Mouse (Mus musculus) urinary bladder, postnatal 25 days (tissue): ENCODE measurements around the gene Pakap.

ENCODE experiments used
- DNase-seq: peaks from one replicate; pipeline ENCODE4 v3.0.0; 2022; ENCODE audit warnings: low spot score

Pakap gene

DNA sequence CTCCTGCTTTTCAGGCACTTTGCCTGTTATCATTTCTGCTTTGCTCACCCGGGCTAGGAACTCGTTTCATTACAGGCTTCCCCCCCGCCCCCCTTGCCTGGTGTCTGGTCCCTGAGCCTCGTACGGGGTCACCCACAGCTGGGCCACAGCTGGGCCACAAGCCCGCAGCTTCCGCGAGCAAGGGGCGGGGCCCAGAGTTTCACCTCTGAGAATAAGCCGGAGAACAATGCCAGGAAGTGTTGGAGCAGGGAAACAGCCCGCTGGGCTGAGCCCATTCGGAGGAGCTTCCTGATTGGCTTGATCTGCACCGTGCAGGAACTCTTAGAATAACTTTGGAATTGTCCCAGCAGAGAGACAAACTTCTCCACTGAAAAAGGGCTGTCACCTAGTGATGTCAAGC lies 107.4 kb downstream of the Pakap start:
- peak; percentile 22 for DNase-seq

DNA sequence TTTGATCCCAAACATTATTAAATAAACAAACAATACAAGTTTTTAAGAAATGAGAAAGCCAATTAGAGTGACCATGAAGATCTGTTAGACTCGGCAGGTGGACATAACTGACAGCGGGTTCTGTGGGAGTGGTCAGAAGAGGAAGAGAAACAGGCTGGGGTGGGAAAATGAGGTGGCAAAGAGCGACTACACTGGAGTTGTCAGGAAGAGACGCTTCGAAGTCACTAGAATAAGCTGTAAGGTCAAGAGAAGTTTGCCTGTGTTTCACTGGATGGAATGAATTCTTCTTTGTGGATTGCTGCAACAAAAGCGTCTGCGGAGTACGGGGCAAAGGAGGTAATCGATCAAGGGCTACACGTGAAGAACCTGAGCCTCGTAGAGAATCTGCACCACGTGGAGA lies 109.9 kb downstream of the Pakap start:
- DNase-seq, result no peak

GRCm38 (mm10) chr4:57678991-57679457 lies 111.0 kb downstream of the Pakap start:
- DNase-seq, result no peak

- DNase-seq, result no peak
Observed at GRCm38 (mm10) chr4:57680186-57680585, 112.2 kb downstream of the Pakap start.

- DNase-seq, result no peak
Observed at GRCm38 (mm10) chr4:57681511-57681910, 113.5 kb downstream of the Pakap start.

GRCm38 (mm10) chr4:57682341-57682740 lies 114.4 kb downstream of the Pakap start:
- DNase-seq, result no peak

GRCm38 (mm10) chr4:57682944-57683343 lies 115.0 kb downstream of the Pakap start:
- DNase-seq, result no peak

GRCm38 (mm10) chr4:57684676-57685215 lies 116.8 kb downstream of the Pakap start:
- DNase-seq, result no peak

DNA sequence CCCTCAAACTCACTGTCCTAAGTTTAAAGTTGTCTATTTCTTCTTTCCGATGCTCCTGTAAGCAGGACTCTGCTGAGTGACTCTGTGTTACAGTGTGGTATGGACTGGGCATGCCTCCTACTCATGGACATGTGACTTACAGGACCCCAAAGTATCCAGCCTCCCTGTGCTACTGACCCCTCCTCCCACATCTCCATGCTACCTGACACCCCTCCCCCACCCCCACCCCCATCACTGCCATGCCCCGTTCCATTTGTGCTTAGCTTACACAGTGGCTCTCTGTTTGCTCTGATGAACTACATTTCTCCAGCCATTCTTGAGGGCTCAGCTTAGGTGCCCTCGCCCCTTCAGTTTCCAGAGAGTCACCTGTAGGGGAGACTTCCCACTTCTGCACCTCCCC lies 118.8 kb downstream of the Pakap start:
- no peak for DNase-seq

DNA sequence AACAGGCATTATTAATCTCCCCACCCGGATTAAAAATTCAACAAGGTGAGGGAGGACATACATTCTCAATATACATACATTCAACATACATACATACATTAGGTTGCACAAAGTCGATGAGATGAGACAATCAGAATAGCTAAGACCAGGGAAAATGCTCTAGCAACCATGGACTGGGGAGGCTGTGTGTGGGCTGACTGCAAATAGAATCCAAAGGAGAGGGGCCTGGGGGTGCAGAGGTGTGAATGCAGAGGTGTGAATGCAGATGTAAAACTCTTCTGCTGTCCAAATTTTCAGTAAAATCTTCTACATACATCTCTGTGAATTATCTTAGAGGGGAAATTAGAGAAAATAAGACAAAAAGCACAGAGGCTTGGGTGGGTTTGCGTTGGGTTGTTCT lies 119.6 kb downstream of the Pakap start:
- DNase-seq, result no peak

DNA sequence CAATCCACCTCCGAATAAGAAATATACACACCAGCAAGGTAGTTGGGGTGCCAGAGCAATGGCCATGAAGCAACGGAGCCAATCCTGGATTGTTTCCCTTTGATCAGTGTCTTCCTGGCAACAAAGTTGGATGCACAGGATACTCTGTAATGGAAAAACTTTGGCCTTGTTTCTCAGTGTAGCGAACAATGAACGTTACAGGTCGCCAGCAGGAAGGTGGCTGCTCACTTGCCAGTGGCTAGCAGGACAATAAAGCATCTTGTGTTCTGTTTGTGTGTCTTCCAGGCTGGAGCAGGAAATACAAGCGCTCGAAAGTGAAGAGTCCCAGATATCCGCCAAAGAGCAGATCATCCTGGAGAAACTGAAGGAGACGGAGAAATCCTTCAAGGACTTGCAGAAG lies 120.2 kb downstream of the Pakap start:
- no peak for DNase-seq

GRCm38 (mm10) chr4:57690001-57690400 lies 122.0 kb downstream of the Pakap start:
- no peak for DNase-seq

DNA sequence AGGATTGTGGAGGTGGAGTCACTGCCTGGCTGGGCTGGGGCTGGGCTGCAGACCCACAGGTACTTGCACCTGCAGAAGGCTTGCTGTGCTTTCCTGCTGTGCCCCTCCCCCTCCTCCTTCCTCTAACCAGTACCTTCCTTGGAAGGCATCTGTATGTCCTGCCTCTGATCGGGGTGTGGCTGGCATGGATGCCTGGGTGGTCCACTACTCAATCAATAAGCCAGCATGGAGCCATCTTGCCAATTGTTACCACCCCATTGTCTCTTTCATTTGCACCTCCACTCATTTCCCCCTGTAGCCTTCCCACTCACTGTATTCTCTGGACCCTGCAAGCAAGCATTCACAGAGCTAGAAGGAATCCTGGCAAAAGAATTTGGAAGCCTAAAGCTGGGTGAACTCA lies 122.8 kb downstream of the Pakap start:
- no peak for DNase-seq

DNA sequence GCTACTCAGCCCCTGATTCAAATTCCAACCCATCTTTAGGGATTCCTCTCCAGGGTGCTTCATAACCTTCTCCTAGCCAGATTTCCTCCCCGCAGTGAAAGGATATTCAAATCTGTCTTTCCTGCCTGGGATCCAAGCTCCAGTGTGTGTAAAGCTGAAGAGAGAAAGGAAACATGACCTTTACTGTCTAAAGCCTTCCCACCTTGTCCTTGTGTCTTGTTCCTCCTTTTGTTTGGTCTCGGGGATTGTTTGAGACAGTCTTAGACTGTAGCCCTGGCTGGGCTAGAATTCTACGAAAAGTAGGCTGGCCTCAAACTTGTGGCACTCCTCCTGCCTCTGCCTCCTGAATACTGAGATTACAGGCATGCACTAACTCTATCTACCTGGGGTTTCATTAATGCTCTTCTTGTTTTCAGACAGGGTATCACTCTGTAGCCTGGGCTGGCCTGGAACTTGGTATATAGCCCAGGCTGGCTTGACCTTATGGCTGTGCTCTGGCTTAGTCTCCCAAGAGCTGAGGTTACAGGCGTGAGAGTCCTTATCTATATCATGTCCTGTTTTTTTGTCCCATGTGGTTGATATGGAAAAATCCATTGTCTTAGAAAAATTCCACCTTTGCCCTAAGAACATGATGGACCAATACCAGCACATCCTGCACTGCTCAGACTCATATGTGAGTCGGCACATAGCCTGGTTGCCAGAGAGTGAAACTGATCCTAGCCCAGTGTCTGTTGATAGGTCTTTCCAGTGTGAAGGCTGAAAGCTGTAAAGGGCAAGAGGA lies 126.6 kb downstream of the Pakap start:
- no peak for DNase-seq

DNA sequence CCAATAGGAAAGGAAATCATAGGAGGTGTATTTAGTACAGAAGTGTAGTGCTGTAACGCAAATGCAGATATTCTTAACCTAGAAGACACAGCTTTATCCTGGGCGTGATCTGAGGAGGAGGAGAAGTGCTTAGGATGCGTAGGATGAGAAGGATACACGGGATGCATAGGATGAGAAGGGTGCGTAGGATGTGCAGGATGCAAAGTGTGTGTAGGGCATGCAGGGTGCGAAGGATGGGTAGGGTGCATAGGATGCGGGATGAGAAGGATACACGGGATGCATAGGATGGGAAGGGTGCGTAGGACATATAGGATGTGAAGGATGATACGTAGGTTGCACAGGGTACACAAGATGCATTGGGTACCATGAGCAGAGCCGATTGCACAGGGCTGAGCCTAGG lies 129.0 kb downstream of the Pakap start:
- no peak for DNase-seq

GRCm38 (mm10) chr4:57697918-57698611 lies 130.1 kb downstream of the Pakap start:
- no peak for DNase-seq

DNA sequence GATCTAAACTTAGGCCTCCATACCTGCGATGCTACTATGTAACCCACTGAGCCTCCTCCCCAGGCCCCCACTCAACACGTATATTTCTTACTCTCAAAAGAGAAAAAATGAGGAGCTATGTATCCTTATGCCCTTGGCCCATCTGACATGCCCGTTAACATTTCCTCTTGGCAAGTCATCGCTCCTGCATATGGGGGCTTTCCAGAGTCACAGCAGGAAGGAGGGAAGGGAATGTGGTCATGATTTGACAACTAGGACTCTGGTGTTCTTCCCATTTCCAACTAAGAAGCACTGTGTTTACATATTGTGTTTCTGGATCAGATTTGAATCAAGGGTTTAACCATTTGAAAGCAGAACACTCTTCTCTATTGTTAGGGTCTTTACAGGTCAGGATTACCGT lies 133.6 kb downstream of the Pakap start:
- no peak for DNase-seq

DNA sequence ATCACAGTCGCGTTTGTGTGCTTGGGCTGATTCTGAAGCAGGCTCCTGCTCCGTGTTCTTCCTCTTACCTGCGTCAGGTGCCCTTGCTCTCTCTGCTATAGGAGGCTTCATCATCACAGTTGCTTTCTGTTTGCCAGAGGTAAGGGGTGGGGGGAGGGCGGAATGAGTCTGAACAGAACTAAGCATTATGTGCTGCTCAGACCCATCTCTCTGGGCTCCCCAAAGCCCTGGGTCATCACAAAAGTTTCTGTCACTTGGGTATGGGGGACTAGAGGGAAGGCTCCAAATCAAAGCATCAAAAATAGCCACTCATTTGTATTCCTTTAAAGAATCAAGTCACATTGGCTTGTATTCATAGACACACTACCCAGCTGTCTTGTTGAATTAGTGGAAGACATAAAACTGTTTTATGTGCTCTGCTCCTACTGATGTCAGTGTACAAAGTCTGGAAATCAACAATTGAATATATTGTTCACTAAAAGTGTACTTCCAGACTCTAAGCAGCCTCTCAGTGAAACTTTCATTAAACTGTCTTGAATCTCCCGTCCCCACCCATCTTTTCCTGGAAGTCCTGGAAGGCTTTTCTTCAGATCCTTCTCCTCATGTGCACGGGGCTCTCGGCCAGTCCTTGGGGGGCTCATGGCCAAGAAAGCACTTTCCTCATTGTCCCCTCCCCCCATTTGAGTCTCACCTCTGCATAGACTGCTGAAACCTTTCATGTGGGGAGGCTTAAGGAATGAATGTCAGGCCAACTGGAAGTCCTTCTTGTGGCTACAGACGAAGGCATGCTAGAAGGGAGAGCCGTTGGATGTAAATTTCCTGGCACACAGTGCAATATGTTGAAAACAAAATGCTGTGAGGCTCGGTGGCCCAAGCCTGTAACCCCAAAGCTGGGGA lies 135.8 kb downstream of the Pakap start:
- no peak for DNase-seq

GRCm38 (mm10) chr4:57704575-57704974 lies 136.6 kb downstream of the Pakap start:
- no peak for DNase-seq

DNA sequence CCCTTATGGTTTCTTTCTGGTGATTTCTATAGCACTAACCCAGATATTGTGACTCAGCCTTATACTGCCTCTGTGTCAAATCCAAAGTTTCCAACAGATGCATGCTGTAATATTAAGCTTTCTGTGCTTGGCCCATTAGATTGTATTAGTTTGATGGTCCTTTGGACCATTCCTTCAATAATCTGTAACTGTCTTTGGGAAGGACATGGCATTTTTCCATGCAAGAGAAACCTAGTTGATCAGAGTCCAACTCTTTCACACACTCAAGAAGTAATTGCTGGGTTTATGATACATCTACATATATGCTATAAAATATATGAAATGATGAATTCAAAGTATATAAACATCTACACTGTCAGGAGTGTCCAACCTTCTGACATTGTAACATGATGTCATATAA lies 147.9 kb downstream of the Pakap start:
- no peak for DNase-seq

DNA sequence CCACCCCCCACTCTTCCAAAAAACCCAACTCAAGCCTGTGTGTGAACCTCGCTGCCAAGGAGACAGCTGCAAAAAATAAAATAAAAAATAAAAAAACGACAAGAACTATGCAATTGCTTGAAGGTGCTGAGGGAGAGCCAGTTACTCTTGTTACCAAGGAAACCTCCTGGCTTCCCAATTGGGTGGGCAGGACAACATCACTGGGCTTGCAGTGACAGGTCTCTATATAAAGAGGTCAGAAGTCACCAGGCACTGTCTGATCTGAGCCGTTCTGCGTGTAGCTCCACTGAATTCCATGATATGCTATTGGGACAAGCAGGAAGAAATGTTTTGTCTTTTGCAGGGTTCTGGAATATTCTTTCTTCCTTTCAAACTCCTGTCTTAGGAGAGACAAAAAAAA lies 148.8 kb downstream of the Pakap start:
- no peak for DNase-seq

GRCm38 (mm10) chr4:57717354-57717753 lies 149.4 kb downstream of the Pakap start, which contains the start of gene Akap2:
Akap2 (plus strand) TSS chr4:57717657.
- DNase-seq, result no peak
